Mouse (Mus musculus) urinary bladder, postnatal 25 days (tissue): ENCODE results near the gene Srrm1.

ENCODE experiments used
- DNase-seq: peaks from one replicate; pipeline ENCODE4 v3.0.0; 2022; ENCODE audit warnings: low spot score

Srrm1 gene

GRCm38 (mm10) chr4:135271881-135272616, 81.1 kb downstream of the Srrm1 start:
- peak; percentile 60 for DNase-seq

GRCm38 (mm10) chr4:135271419-135271828, 81.7 kb downstream of the Srrm1 start:
- no peak for DNase-seq
